Mouse (Mus musculus) hindbrain, embryonic 14.5 days (tissue): ENCODE data around the gene Klf3. TPM values are rescaled to one million over a fixed set of nuclear protein-coding genes. Genes with fewer than 3 reads are reported as not detected.

Experiments used
- ATAC-seq: fragments of 200-750 bp; cut with Nextera tagmentation; 2 replicates; pipeline ENCODE4 v1.8.0; 2017; ENCODE audit warnings: moderate number of reproducible peaks, mild to moderate bottlenecking, moderate TSS enrichment, moderate library complexity; ENCODE audit not compliant: low FRiP score
- DNase-seq: peaks from one replicate; pipeline ENCODE4 v3.0.0-alpha.2; 2015; ENCODE audit warnings: low spot score
- H3K27ac ChIP-seq: fragments of 300-500 bp; sonication (generic); 2 replicates; pipeline ENCODE4 v1.5.1; 2014; ENCODE audit warnings: mild to moderate bottlenecking, moderate library complexity
- H3K27me3 ChIP-seq: fragments of 300-500 bp; sonication (generic); 2 replicates; pipeline ENCODE4 v1.6.1; 2014; ENCODE audit warnings: mild to moderate bottlenecking, low read length, mixed read lengths; ENCODE audit not compliant: control insufficient read depth, insufficient read depth
- H3K36me3 ChIP-seq: fragments of 300-500 bp; sonication (generic); replicated peaks from 2 replicates; pipeline ENCODE4 v1.6.1; 2014; ENCODE audit not compliant: control insufficient read depth, insufficient read depth
- H3K4me1 ChIP-seq: fragments of 300-500 bp; sonication (generic); replicated peaks from 2 replicates; pipeline ENCODE4 v1.6.1; 2014; ENCODE audit warnings: antibody characterized with exemption, low read length, mixed read lengths; ENCODE audit not compliant: control insufficient read depth, insufficient read depth
- H3K4me2 ChIP-seq: fragments of 300-500 bp; sonication (generic); replicated peaks from 2 replicates; pipeline ENCODE4 v1.6.1; 2014; ENCODE audit warnings: mild to moderate bottlenecking, moderate library complexity
- H3K4me3 ChIP-seq: fragments of 300-500 bp; sonication (generic); replicated peaks from 2 replicates; pipeline ENCODE4 v1.5.1; 2014; ENCODE audit warnings: mild to moderate bottlenecking, low read length
- H3K9ac ChIP-seq: fragments of 300-500 bp; sonication (generic); 2 replicates; pipeline ENCODE4 v1.6.1; 2014
- H3K9me3 ChIP-seq: fragments of 300-500 bp; sonication (generic); 2 replicates; pipeline ENCODE4 v1.6.1; 2016; ENCODE audit warnings: low read length; ENCODE audit not compliant: control insufficient read depth
- WGBS: fragments of 180-500 bp; shearing (Covaris S2); extraction: QIAGEN DNeasy Blood & Tissue Kit; methylation state at CpG from one replicate; pipeline ENCODE4 v1.1.7; 2014; 5-methylcytosine and 5-hydroxymethylcytosine counted together
- polyA plus RNA-seq: library from polyadenylated mRNA; unstranded; fragments of >200 nt; fragmentation: Nextera tagmentation; extraction: Ambion mirVana; gene quantifications from 2 replicates; pipeline ENCODE4 v1.2.1, GENCODE M21; 2014

Gene Klf3
- polyA plus RNA-seq, 1 experiment from 2014 or later: 24.3 TPM

- Histone ChIP-seq H3K4me3 (no peak overlapping the region), H3K9me3 (no peaks in the 10 kb centered on the region), H3K4me2 (no peak overlapping the region), H3K27ac (no peak overlapping the region), H3K9ac (no peak overlapping the region), H3K4me1 (no peaks in the 10 kb centered on the region), H3K27me3 (no peaks in the 10 kb centered on the region), H3K36me3 (no peaks in the 10 kb centered on the region)
- DNase-seq: no peak
- WGBS: 100% methylated on average over 1 of the region's 1 CpGs
- ATAC-seq: no peak
Measured at GRCm38 (mm10) chr5:64788175-64788574, 15.0 kb upstream of the Klf3 start.

GRCm38 (mm10) chr5:64798209-64798608 is 5.0 kb upstream of the Klf3 start:
- Histone ChIP-seq H3K4me1 (no peaks in the 10 kb centered on the region), H3K27ac (no peak overlapping the region), H3K4me2 (no peak overlapping the region), H3K9ac (no peak overlapping the region), H3K36me3 (no peaks in the 10 kb centered on the region), H3K4me3 (no peak overlapping the region), H3K9me3 (peaks cover 11% of the 10 kb centered on the region), H3K27me3 (no peaks in the 10 kb centered on the region)
- ATAC-seq (no peak), DNase-seq (no peak)
- WGBS: 81% methylated on average over 4 of the region's 4 CpGs

DNA sequence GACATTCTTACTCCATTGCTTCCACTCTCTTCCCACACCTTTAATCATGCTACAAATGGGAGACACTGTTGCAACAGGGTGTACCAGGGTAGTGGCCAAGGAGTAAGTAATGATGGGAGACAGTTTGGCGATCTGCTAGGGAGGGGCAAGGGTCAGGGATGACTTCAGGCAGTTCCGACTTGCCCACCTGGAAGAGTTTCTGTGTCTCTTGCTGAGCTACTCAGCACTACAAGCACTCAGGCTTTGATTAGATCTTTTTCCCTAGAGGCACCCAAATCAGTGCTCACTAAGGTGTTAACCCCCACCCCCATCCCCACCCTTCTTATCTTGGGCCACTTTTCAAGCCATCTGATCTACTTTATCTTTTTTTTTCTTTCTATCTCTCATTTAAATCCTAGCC is 1.6 kb upstream of the Klf3 start:
- H3K36me3 ChIP-seq: no peaks in the 10 kb centered on the region
- no peak overlapping the region for H3K4me3 ChIP-seq
- H3K9me3 ChIP-seq: no peaks in the 10 kb centered on the region
- 79% methylated on average over 2 of the region's 2 CpGs for WGBS
- no peak overlapping the region for H3K4me2 ChIP-seq
- no peak for ATAC-seq
- peaks cover 17% of the 10 kb centered on the region for H3K4me1 ChIP-seq
- H3K27me3 ChIP-seq: no peaks in the 10 kb centered on the region
- DNase-seq: no peak
- no peak overlapping the region for H3K27ac ChIP-seq
- H3K9ac ChIP-seq: no peak overlapping the region

DNA sequence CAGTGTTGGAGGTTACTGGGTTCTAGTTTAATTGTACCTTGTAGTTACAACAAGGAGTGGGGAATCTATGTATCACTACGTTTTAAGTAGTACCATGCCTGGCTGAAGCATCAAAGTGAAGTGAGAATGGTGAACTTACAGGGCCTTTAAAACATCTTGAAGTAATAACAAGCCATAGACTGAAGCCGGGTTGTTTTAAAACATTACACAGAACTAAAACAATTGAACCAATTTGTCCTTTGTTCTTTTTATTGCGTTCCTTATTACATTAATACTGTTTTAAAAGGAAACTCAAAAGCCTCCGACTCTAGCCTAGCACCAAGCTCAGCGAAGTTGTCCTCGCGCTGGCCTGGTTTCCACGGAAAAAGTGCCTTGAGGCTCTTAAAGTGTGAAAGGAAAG is 1.0 kb upstream of the Klf3 start:
- peaks cover 23% of the 10 kb centered on the region for H3K4me1 ChIP-seq
- DNase-seq: no peak
- WGBS: 6% methylated on average over 8 of the region's 8 CpGs

DNA sequence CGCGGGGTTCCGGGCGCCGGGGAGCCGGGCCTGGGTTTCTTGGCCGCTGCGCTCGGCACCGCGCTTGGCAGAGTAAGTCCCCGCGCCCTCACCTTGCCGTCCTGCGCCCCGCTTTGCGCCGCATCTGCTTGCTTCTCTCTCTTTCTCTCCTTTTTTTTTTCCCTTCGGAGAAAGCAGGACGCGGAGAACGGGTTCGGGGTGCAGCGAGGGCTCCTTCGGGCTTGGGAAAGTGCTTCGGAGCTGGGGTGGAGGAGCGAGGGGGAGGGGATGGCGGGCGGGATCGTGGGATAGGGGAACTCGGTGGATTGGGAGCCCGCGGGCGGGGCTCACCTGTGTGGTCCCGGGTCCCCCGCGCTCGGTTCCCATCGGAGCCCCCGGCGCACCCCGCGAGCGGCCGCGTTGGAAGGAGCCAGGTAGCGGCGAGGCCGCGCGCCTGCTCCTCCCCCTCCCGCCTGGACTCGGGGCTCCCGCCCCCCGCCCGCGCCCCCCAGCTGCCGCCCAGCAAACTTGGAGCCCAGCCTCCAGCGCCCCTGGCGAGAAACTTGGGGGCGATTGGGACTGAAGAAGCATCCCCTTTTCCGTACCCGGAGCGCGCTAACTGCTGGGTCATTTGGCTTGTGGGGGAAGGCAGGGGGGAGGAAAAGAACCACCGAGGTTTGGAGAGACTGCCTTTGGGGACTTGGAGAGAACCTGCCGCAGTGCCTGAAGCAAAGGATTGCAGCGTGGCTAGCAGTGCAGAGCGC is 703 bp downstream of the Klf3 start:
- Histone ChIP-seq H3K36me3 (no peaks in the 10 kb centered on the region), H3K4me2 (peak overlapping the region; percentile 84), H3K9ac (peak overlapping the region; percentile 93), H3K4me3 (peak overlapping the region; percentile 86), H3K9me3 (no peaks in the 10 kb centered on the region), H3K4me1 (peaks cover 25% of the 10 kb centered on the region), H3K27me3 (no peaks in the 10 kb centered on the region), H3K27ac (peak overlapping the region; percentile 94)
- WGBS: under 1% methylated on average over 42 of the region's 69 CpGs
- peak; percentile 62 for DNase-seq
- peak; percentile 21; the same call in 1 of the 2 replicates for ATAC-seq

More for the DNA sequence above, 1.0 kb upstream of the Klf3 start:
- H3K9ac ChIP-seq: peak overlapping the region; percentile 93
- H3K9me3 ChIP-seq: no peaks in the 10 kb centered on the region
- H3K4me3 ChIP-seq: peak overlapping the region; percentile 86
- peak overlapping the region; percentile 94 for H3K27ac ChIP-seq
- no peak for ATAC-seq
- no peaks in the 10 kb centered on the region for H3K36me3 ChIP-seq
- H3K27me3 ChIP-seq: no peaks in the 10 kb centered on the region
- peak overlapping the region; percentile 84 for H3K4me2 ChIP-seq

DNA sequence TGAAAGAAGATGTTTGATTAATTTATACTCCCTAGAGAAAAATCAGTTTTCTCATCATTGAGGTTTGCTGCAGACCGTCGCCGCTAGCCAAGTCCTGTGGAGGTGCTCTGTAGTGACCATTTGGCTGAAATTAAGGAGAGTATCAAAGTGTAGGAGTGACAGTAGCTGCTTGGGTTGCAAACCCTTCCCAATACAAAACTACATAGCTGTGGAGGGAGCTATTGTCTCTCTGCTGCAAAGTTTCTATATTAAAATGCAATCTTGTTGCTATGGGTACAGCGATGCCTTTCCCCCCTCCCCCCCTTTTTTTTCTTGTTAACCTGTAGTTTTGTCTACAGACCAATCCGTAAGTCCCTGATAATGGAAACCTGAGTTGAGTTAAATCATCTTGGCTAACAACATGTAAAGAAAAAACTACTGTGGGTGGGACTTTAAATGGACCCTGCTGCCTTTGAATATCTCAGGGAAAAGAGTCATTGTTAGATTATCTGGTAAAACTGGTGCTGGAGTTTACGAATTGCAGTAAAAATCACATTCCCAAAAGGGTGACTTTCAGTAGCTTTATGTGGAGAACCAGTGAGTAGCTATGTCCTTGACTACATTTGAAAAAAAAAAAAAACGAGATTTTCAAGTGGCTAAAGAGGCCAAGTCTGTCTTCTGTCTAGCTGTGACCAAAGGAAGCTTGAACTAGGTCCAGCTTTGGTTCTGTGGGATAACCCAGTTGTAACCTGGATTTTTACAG is 2.1 kb downstream of the Klf3 start:
- DNase-seq (no peak), ATAC-seq (no peak)
- Histone ChIP-seq H3K9ac (peak overlapping the region; percentile 93), H3K27me3 (no peaks in the 10 kb centered on the region), H3K4me3 (peak overlapping the region; percentile 86), H3K4me1 (peaks cover 27% of the 10 kb centered on the region), H3K27ac (peak overlapping the region; percentile 80), H3K36me3 (no peaks in the 10 kb centered on the region), H3K9me3 (no peaks in the 10 kb centered on the region), H3K4me2 (peak overlapping the region; percentile 84)
- 2% methylated on average over 7 of the region's 7 CpGs for whole genome bisulfite sequencing

- H3K4me1 ChIP-seq: peaks cover 34% of the 10 kb centered on the region
- H3K27me3 ChIP-seq: no peaks in the 10 kb centered on the region
- peak overlapping the region; percentile 93 for H3K9ac ChIP-seq
- no peaks in the 10 kb centered on the region for H3K9me3 ChIP-seq
- no peaks in the 10 kb centered on the region for H3K36me3 ChIP-seq
- H3K27ac ChIP-seq: peak overlapping the region; percentile 80
- ATAC-seq (no peak), DNase-seq (peak; percentile 67)
- peak overlapping the region; percentile 86 for H3K4me3 ChIP-seq
- H3K4me2 ChIP-seq: peak overlapping the region; percentile 84
- 2% methylated on average over 7 of the region's 7 CpGs for WGBS
Measured at GRCm38 (mm10) chr5:64805873-64806505, 2.8 kb downstream of the Klf3 start.

DNA sequence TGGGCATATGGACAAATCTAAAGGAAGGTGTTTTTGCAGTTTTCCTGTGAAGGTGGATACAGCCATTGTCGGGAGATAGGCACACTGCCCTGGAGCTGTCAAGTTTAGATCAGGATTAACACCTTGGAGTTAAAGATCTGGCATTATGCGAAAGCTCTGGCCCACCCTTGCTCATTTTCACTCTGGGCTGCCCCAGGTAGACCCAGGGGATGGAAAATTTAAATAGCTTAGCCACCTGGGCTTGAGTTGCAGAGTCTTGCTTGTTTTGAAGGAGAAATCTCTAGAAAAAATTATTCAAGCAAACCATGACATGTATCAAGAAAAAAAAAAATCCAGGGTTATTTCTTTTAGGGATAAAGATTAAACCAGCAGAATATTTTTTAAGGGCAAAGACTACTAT is 3.4 kb downstream of the Klf3 start:
- H3K4me1 ChIP-seq: peaks cover 40% of the 10 kb centered on the region
- peak overlapping the region; percentile 86 for H3K4me3 ChIP-seq
- H3K27me3 ChIP-seq: no peaks in the 10 kb centered on the region
- ATAC-seq (no peak), DNase-seq (no peak)
- WGBS: 33% methylated on average over 2 of the region's 2 CpGs
- peak overlapping the region; percentile 84 for H3K4me2 ChIP-seq
- H3K9me3 ChIP-seq: no peaks in the 10 kb centered on the region
- H3K9ac ChIP-seq: peak overlapping the region; percentile 93
- H3K36me3 ChIP-seq: no peaks in the 10 kb centered on the region
- H3K27ac ChIP-seq: peak overlapping the region; percentile 80

DNA sequence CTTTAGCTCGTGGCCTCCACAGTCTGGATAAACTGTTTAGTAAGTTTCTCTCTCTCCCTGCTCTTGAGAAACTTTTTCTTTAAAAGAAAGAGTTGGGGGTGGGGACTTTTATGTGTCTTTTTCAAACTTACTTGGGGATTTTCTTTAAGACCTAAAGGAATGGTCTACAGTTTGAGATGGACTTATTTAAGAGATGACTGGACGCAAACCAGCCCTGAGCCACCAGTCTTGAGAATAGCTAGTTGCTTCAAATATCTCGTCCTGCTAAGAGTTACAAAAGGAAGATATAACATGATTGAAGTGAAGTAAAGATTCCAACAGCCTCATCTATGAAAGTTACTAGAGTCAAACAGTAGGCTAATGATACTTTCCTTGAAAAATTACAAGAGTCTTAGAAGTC is 4.0 kb downstream of the Klf3 start:
- Histone ChIP-seq H3K27ac (peak overlapping the region; percentile 54; the same call in 1 of the 2 replicates), H3K4me3 (no peak overlapping the region), H3K9me3 (no peaks in the 10 kb centered on the region), H3K9ac (no peak overlapping the region), H3K4me1 (peaks cover 46% of the 10 kb centered on the region), H3K27me3 (no peaks in the 10 kb centered on the region), H3K36me3 (no peaks in the 10 kb centered on the region), H3K4me2 (no peak overlapping the region; the same call in 1 of the 2 replicates)
- no peak for DNase-seq
- no peak for ATAC-seq
- 68% methylated on average over 3 of the region's 3 CpGs for WGBS
